Mouse (Mus musculus): ENCODE data around the gene Slc16a10. TPM values are rescaled to one million over a fixed set of nuclear protein-coding genes. Genes with fewer than 3 reads are reported as not detected.

The Slc16a10 gene
- polyA plus RNA-seq (2017; shearing (Covaris generic)) = 1.1 TPM

DNA sequence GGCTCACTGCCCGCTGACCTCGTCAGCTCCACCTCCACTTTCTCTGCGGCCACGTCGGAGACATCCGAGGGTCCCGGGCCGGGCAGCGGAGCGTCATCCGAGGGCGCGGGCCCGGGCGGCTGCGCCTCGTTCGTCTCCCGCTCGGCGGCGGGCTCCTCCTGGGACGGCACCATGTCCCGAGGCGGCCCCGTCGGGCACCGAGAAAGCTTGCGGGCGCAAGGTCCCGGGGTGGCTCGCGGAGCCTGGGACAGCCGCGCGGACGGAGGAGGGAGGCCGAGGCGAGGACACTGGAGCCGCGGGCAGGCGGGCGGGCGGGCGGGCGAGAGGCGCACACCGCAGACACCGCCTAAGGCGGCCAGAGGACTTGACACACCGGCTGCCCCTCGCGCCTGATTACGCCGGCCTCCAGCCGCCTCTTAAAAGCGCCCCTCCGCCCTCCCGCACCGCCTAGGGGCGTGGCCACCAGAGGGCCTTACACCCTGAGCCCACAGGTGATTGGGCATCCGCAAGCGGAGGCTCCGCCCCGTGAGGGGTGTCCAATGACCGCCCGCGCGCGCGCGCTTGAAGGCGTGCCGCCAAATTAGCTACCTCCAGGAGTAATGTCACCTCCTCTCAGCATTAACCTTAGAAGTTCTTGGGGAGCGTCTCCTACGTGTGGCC, at the start of gene Slc16a10:
TSS of gene Slc16a10 (minus strand) at position 395 of the 660 bp plus-strand sequence.

DNA sequence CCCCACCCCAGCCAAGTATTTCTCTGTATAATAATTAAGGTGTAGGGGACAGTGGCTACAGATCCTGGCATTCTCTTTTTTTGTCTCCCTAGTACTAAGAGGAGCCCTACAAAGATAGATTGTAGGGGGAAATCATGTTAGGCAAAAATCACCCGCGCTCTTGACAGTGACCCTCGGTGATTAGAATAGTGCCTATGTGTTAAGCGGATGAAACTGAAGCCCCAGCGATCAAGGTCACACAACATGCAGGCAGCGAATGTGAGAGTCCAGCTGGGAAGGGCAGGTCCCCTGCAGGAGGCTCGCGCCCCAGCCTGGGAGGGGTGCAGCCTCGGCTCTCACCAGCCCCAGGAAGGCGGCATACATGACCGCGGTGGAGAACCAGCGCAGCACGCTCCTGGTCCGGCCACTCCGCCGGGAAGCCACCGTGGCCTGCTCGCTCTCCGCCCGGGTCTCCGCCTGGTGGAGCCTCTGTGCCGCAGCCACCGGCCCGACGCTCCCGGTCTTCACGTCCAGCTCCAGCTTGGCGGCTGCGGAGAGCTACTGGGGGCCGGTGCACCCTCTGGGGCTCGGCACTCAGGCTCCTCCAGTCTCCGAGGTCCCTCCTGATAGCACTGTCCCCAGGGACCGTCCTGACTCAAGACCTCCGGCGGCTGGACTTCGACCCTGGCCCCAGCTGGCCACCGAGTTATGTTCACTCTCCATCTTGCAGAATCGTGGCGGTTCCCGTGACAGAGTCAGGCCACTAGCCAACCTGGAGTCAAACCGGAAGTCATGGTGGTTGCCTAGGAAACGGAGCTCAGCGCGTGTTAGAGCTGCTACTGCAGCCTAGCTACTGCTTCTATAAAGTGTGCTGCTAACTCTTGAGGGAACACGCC, 117.3 kb downstream of the Slc16a10 start, which contains the start of gene Mfsd4b1:
TSS of gene Mfsd4b1 (minus strand) at position 715 of the 875 bp plus-strand sequence.

GRCm38 (mm10) chr10:39986466-39986865, 155.6 kb downstream of the Slc16a10 start, which contains the start of gene Mfsd4b5:
TSS of gene Mfsd4b5 (minus strand) at chr10:39986646.

Other genes starting within 250 kb of the Slc16a10 start
- gene Mfsd4b4, start 243.0 kb downstream of the Slc16a10 start, polyA plus RNA-seq (2017; shearing (Covaris generic)) = 3.4 TPM
- not detected for gene Mfsd4b2, start 215.3 kb downstream of the Slc16a10 start, polyA plus RNA-seq (2017; shearing (Covaris generic))
- not detected for gene Mfsd4b3, start 182.1 kb downstream of the Slc16a10 start, polyA plus RNA-seq (2017; shearing (Covaris generic))
- gene Mfsd4b5, start 155.6 kb downstream of the Slc16a10 start, polyA plus RNA-seq (2017; shearing (Covaris generic)) = 0.46 TPM
- not detected for gene Mfsd4b1, start 117.0 kb downstream of the Slc16a10 start, polyA plus RNA-seq (2017; shearing (Covaris generic))
- 67.4 TPM for gene Rpf2, start 104.8 kb upstream of the Slc16a10 start, polyA plus RNA-seq (2017; shearing (Covaris generic))
- 101 TPM for gene Gtf3c6, start 115.8 kb upstream of the Slc16a10 start, polyA plus RNA-seq (2017; shearing (Covaris generic))
- gene Amd1, start 159.9 kb upstream of the Slc16a10 start, polyA plus RNA-seq (2017; shearing (Covaris generic)) = 86.3 TPM
- 22.8 TPM for gene Cdk19, start 197.3 kb upstream of the Slc16a10 start, polyA plus RNA-seq (2017; shearing (Covaris generic))

Data from CD4-positive, CD25-positive, alpha-beta regulatory T cell, adult 9 weeks (primary cell).